Mouse (Mus musculus): ENCODE measurements around the gene P2ry10b.

DNA sequence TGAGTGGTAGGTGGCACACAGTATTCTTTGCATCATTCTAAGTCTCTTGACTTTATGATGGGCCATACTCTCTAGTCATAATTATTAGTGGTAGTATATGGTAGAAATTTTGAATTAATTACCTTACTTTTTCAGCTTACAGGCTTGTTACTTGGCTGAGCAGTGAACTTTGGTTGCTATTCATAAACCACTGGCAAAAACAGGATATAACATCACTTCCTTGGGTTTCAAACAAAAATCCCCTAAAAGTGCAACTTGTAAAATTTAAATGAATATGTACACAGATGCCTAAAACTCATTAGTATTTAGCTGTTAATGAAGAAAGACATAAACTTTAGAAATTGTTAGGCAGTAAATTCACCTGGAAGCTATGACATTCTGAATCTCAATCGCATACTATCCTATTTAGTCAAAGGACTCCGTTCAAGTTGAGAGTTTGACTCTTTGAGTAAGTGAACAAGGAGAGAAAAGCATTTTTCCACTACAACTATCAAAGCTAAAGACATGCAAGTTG lies 68.9 kb downstream of the P2ry10b start:
- TF ChIP-seq POLR2A (IDR thresholded peaks at IDR 0.05; ENCODE audit: extremely low read depth, insufficient read depth, low read length), result no peak
- no peak for TF ChIP-seq CTCF (IDR thresholded peaks at IDR 0.05; ENCODE audit: low read depth, low read length)
